ENCODE assay signal across 15 mouse cellular contexts in the genomic region with DNA sequence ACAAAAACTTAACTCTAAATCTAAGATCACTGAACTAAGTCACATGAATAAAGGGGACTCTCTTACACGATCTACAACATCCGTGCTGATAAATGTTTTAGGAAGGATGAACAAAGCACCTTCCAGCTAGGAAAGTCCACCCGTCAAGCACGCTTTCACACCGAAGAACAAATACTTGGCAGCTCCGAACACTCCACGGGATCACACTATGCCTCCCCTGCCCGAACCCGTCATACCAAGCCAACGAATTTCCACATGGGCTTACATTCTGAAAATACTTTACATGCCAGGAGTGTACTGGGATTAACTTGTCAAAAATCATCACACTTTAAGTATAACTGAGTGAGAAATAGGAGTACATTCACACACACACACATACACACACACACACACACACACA. TPM values are rescaled to one million over a fixed set of nuclear protein-coding genes. Genes with fewer than 3 reads are reported as not detected.
A peak's percentile ranks its signal among the peaks of the same experiment; 100 is the strongest.
DNase-seq lines count a peak whose midpoint lies in the region; ATAC-seq lines count a peak whose summit lies in the region.
"Had no signal": no experiment of that assay in that cellular context is flagged by ENCODE, and none has a peak within 500 bp of the region (broad histone marks: within the 10 kb centered on the region; RNA-seq: fewer than 3 reads in every experiment).

No protein-coding gene starts in this region.

- peak; percentile 26; the same call in 1 of the 2 replicates for ATAC-seq in forebrain, embryonic 14.5 days
- peak; percentile 50; the same call in 1 of the 2 replicates for ATAC-seq in heart, embryonic 15.5 days (replicated peaks; ENCODE audit: insufficient number of reproducible peaks, insufficient read depth, low FRiP score, low read depth)
- ATAC-seq in hindbrain, embryonic 12.5 days (ENCODE audit: low FRiP score) = no peak
- ATAC-seq in liver, embryonic 12.5 days = no peak

- peak; percentile 30 for DNase-seq in forebrain, embryonic 14.5 days (ENCODE audit: low spot score)
- no peak for DNase-seq in forebrain, embryonic 10.5 days (ENCODE audit: extremely low spot score, low spot score)
- DNase-seq in heart, adult 8-10 months (ENCODE audit: low spot score) = no peak
- DNase-seq in lung, postnatal 36 days = peak; percentile 57
- DNase-seq in lung, adult 18-20 months = no peak
- DNase-seq: adrenal gland, postnatal 36 days; embryo, embryonic 11 days; gastrocnemius, adult 2 months; lung, adult 2 months; retina, postnatal 1 day had no signal

- H3K27ac ChIP-seq in forebrain, embryonic 14.5 days (ENCODE audit: low read depth, low read length) = no peak overlapping the region
- no peak overlapping the region for H3K27ac ChIP-seq in forebrain, embryonic 10.5 days
- peak overlapping the region; percentile 62 for H3K27ac ChIP-seq in heart, embryonic 15.5 days
- no peak overlapping the region for H3K27ac ChIP-seq in hindbrain, embryonic 12.5 days
- H3K27ac ChIP-seq in liver, embryonic 12.5 days = no peak overlapping the region
- H3K27ac ChIP-seq: gastrocnemius, adult 2 months; layer of hippocampus, adult 2 months; neural tube, embryonic 15.5 days had no signal

- no peaks in the 10 kb centered on the region for H3K27me3 ChIP-seq in forebrain, embryonic 14.5 days (replicated peaks; ENCODE audit: control insufficient read depth, insufficient read depth, low read length)
- no peaks in the 10 kb centered on the region for H3K27me3 ChIP-seq in forebrain, embryonic 10.5 days (ENCODE audit: poor library complexity, severe bottlenecking)
- H3K27me3 ChIP-seq in heart, embryonic 15.5 days = no peaks in the 10 kb centered on the region
- no peaks in the 10 kb centered on the region for H3K27me3 ChIP-seq in hindbrain, embryonic 12.5 days
- no peaks in the 10 kb centered on the region for H3K27me3 ChIP-seq in liver, embryonic 12.5 days (replicated peaks)
- H3K27me3 ChIP-seq: neural tube, embryonic 15.5 days had no signal

- no peak overlapping the region for H3K9ac ChIP-seq in forebrain, embryonic 14.5 days (ENCODE audit: low read length)
- peak overlapping the region; percentile 21; the same call in 1 of the 2 replicates for H3K9ac ChIP-seq in heart, embryonic 15.5 days
- no peak overlapping the region for H3K9ac ChIP-seq in hindbrain, embryonic 12.5 days
- no peak overlapping the region for H3K9ac ChIP-seq in liver, embryonic 12.5 days
- H3K9ac ChIP-seq: neural tube, embryonic 15.5 days had no signal

- H3K4me2 ChIP-seq in forebrain, embryonic 14.5 days (ENCODE audit: low read length) = no peak overlapping the region
- H3K4me2 ChIP-seq in heart, embryonic 15.5 days = peak overlapping the region; percentile 25; the same call in 1 of the 2 replicates
- no peak overlapping the region for H3K4me2 ChIP-seq in hindbrain, embryonic 12.5 days (replicated peaks)
- no peak overlapping the region for H3K4me2 ChIP-seq in liver, embryonic 12.5 days
- H3K4me2 ChIP-seq: neural tube, embryonic 15.5 days had no signal

- H3K4me1 ChIP-seq in forebrain, embryonic 14.5 days (ENCODE audit: control insufficient read depth, insufficient read depth, low read length) = no peaks in the 10 kb centered on the region; the same call in 1 of the 2 replicates
- peaks cover 38% of the 10 kb centered on the region for H3K4me1 ChIP-seq in forebrain, embryonic 10.5 days
- peaks cover 52% of the 10 kb centered on the region for H3K4me1 ChIP-seq in heart, embryonic 15.5 days (replicated peaks)
- peaks cover 14% of the 10 kb centered on the region for H3K4me1 ChIP-seq in hindbrain, embryonic 12.5 days
- H3K4me1 ChIP-seq in liver, embryonic 12.5 days = 0 out of 2 replicates have a peak, but pooled peaks cover 4% of the 10 kb centered on the region

- H3K4me3 ChIP-seq in forebrain, embryonic 14.5 days (ENCODE audit: low read depth, low read length) = no peak overlapping the region
- H3K4me3 ChIP-seq in forebrain, embryonic 10.5 days = no peak overlapping the region
- H3K4me3 ChIP-seq in heart, embryonic 15.5 days = no peak overlapping the region
- H3K4me3 ChIP-seq in hindbrain, embryonic 12.5 days = no peak overlapping the region
- H3K4me3 ChIP-seq in liver, embryonic 12.5 days = no peak overlapping the region
- H3K4me3 ChIP-seq: gastrocnemius, adult 2 months; layer of hippocampus, adult 2 months; neural tube, embryonic 15.5 days had no signal

- H3K9me3 ChIP-seq in forebrain, embryonic 14.5 days (replicated peaks; ENCODE audit: control insufficient read depth, low read length) = no peaks in the 10 kb centered on the region
- peaks cover 9% of the 10 kb centered on the region; the same call in 1 of the 2 replicates for H3K9me3 ChIP-seq in forebrain, embryonic 10.5 days
- no peaks in the 10 kb centered on the region for H3K9me3 ChIP-seq in heart, embryonic 15.5 days (replicated peaks)
- H3K9me3 ChIP-seq in hindbrain, embryonic 12.5 days (replicated peaks) = no peaks in the 10 kb centered on the region
- no peaks in the 10 kb centered on the region for H3K9me3 ChIP-seq in liver, embryonic 12.5 days (replicated peaks)
- H3K9me3 ChIP-seq: neural tube, embryonic 15.5 days had no signal

- peaks cover 2% of the 10 kb centered on the region; the same call in 1 of the 2 replicates for H3K36me3 ChIP-seq in forebrain, embryonic 14.5 days (ENCODE audit: control insufficient read depth, insufficient read depth, low read length)
- H3K36me3 ChIP-seq in forebrain, embryonic 10.5 days (replicated peaks) = peaks cover 28% of the 10 kb centered on the region
- no peaks in the 10 kb centered on the region for H3K36me3 ChIP-seq in heart, embryonic 15.5 days
- no peaks in the 10 kb centered on the region for H3K36me3 ChIP-seq in hindbrain, embryonic 12.5 days
- no peaks in the 10 kb centered on the region for H3K36me3 ChIP-seq in liver, embryonic 12.5 days
- H3K36me3 ChIP-seq: neural tube, embryonic 15.5 days had no signal

- 61% methylated on average over 10 of the region's 10 CpGs for WGBS in forebrain, embryonic 14.5 days
- 66% methylated on average over 10 of the region's 10 CpGs for WGBS in forebrain, embryonic 10.5 days
- WGBS in heart, embryonic 15.5 days = 35% methylated on average over 10 of the region's 10 CpGs
- WGBS in hindbrain, embryonic 12.5 days = 64% methylated on average over 10 of the region's 10 CpGs
- 78% methylated on average over 10 of the region's 10 CpGs for WGBS in liver, embryonic 12.5 days (ENCODE audit: insufficient replicate concordance)

RNA-seq across cellular contexts. Expression of gene App, which starts 17.7 kb away (rescaled TPM):
- polyA plus RNA-seq in forebrain, embryonic 14.5 days (2014; fragmentation: Nextera tagmentation; extraction: Ambion mirVana) = 158 and 215 TPM in 2 replicates
- 86.1 and 91.3 TPM in 2 replicates for polyA plus RNA-seq in forebrain, embryonic 10.5 days (2016; fragmentation: Nextera tagmentation; extraction: Ambion mirVana)
- polyA plus RNA-seq in heart, embryonic 15.5 days (2015; fragmentation: Nextera tagmentation; extraction: Ambion mirVana) = 169 and 183 TPM in 2 replicates
- 100 to 1,000 TPM; 121 to 133 (median 126) TPM for total RNA-seq in heart, adult 8-10 months (2022)
- 313 and 317 TPM in 2 replicates for polyA plus RNA-seq in hindbrain, embryonic 12.5 days (2016; fragmentation: Nextera tagmentation; extraction: Ambion mirVana)
- polyA plus RNA-seq in liver, embryonic 12.5 days (2016; fragmentation: Nextera tagmentation; extraction: Ambion mirVana) = 26.1 and 26.2 TPM in 2 replicates

Comparison
In these comparisons a context has a peak if more than half of its experiments do, and no peak if none do; other contexts are left out.
1. DNase-seq: peak in forebrain, embryonic 14.5 days (single experiment) and lung, postnatal 36 days (single experiment); none in forebrain, embryonic 10.5 days (single experiment), heart, adult 8-10 months (single experiment) and lung, adult 18-20 months (0 of 2).
2. ATAC-seq: peak in forebrain, embryonic 14.5 days (single experiment) and heart, embryonic 15.5 days (single experiment); none in hindbrain, embryonic 12.5 days (single experiment) and liver, embryonic 12.5 days (single experiment).